Mouse (Mus musculus) CD4-positive, CD25-positive, alpha-beta regulatory T cell, adult 4 months (primary cell): ENCODE results near the gene Ppp1r14b. TPM values are rescaled to one million over a fixed set of nuclear protein-coding genes. Genes with fewer than 3 reads are reported as not detected.
"Not testable (repeated sequence)": the region's sequence is repeated elsewhere in the genome, so short reads cannot be mapped to it uniquely, and the experiment has no call there.

Experiments
- ATAC-seq: one replicate; pipeline ENCODE4 v1.8.0; 2017
- polyA plus RNA-seq, 2 experiments: library from polyadenylated mRNA; unstranded; fragments of 100-300 nt; shearing (Covaris generic); gene quantifications; one replicate each; pipeline ENCODE4 v1.2.1; 2017

Ppp1r14b gene
- polyA plus RNA-seq, 2 experiments from 2014 or later: 9.3 to 23.8 TPM

DNA sequence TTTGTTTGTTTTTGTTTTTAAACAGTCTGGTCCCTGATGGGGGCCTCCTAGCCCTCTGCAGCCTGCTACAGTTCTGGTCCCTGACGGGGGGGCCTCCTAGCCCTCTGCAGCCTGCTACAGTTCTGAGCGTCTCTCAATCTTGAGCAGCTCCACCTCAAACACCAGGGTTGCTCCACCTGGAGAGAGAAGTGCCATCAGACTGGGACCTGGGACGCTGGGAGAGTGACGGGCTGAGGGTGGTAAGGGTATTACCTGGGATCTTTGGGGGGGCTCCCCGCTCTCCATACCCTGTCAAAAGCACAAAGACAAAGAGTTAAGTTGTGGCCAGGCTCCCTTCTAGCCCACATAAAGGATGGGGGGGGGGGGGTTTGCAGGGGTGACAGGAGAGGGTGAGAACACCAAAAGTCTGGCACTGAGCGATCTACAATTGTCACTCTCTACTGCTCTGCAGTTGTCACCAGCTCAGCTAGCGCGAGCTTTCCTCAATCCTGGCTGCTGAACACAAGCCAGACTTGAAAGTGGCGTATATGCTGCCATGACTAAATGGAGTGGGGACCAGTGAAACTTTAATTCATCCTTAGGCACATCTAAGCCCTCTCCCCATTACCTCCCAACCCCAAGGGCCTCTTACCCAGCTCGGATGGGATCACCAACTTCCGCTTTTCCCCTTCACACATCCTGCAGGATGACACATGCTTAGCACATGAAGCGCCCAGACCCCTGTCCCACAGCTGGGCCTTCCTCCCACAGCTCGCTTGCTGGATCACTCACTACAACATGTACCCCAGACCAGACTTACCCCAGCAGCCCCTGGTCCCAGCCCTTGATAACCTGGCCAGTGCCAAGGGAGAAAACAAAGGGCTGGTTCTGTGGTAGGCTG is 3.2 kb downstream of the Ppp1r14b start:
- ATAC-seq: no peak

DNA sequence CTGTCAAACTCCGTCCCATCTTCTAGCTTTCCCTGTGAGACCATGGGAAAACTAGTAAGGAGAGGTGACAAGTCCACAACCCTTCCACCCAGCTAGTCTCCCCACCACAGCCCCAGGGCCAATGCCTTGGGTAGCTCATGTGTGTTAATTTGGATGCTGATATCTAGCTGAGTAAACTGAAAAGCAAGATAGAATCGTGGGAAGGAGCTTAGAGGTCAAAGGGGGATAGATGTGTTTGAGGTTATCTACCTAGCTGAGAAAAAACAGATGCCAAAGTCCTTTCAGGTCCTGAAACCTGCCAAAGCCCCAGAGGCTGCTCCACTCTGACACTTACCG is 3.8 kb downstream of the Ppp1r14b start:
- ATAC-seq: no peak

DNA sequence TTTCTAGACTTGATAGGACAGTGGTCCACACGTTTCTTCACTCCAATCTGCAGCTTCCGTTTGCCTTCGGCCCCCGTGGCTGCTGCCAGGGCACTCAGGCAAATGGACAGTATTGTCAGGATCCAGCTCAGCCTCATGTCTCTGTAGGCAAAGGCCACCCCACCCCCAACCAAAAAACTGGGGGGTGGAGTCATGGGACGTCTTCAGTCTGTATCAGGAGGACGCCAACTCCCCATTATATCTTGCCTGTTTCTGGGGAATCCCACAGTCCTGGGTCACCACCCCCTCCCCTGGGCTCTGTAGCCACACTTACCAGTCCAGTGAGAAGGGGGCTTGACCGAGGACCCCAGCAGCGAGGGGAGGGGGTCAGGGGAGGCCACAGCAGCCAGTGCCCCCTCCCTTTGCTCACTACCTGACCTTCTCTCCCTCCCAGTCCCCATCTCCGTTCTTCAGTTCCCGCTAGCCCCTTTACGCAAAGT is 4.3 kb downstream of the Ppp1r14b start:
- ATAC-seq: no peak

GRCm38 (mm10) chr19:6979486-6980380 is 5.0 kb downstream of the Ppp1r14b start:
- ATAC-seq: peak; percentile 80

DNA sequence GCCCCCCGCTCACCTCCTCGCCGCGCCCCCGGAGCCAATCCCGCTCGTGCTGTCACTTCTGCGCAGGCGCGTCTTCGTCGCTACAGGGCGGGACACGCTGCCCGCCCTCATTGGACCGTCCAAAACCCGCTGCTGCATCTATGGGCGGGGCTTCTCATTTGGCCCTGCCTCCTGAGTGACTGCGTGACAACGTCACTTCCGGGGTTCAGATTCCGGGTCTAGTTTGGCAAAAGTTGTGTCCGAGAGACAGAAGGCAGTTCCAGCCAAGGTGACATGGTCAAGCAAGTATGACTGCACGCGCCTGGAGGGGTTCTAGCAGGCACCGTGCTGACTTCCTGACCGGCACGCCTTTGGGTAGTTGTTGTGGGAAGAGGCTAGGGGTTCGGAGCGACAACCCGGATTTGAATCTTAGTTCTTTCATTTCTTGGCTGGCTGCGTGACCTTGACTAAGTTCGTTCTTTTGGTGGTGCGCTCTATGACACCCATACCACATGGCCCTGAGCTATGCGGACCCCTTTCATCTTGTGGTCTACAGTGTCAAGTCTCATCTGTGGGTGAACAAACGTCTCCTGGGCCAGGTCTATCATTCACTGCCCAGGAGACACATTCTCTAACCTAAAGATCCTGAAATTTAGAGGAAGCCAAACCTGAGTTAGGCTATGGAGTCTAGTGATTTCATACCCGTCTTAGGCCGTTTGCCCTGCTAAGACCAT is 5.8 kb downstream of the Ppp1r14b start, which contains the start of gene Fkbp2:
Gene Fkbp2, minus strand, starts transcription at position 121 of the 713 bp plus-strand sequence.
- peak; percentile 66 for ATAC-seq

GRCm38 (mm10) chr19:6981465-6981864 is 6.7 kb downstream of the Ppp1r14b start:
- no peak for ATAC-seq

DNA sequence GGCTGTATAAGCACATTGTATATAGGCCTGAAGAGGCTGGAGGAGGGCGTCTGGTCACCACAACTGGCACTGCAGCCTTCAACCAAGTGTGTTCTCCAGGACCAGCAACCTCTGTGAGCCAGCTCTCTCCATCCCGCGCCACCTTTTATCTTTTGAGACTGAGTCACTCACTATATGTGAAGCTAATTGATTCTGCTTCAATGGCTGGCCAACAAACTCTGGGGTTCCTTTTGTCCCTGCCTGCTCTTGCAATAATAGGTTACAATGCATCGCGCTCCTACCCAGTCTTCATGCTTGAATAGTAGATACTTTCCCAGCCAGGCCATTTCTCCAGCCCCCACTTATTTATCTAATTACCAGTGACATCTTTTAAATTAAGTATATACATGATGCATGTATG is 8.9 kb downstream of the Ppp1r14b start:
- no peak for ATAC-seq

- no peak for ATAC-seq
These were observed 10.5 kb downstream of the Ppp1r14b start for GRCm38 (mm10) chr19:6985300-6985699.

GRCm38 (mm10) chr19:6985951-6986708 is 11.4 kb downstream of the Ppp1r14b start:
- no peak for ATAC-seq

GRCm38 (mm10) chr19:6987061-6987903 is 12.5 kb downstream of the Ppp1r14b start, which contains the start of gene Vegfb:
Gene Vegfb, minus strand, starts transcription at chr19:6987651.
- peak; percentile 74 for ATAC-seq

GRCm38 (mm10) chr19:6987904-6988285 is 13.1 kb downstream of the Ppp1r14b start:
- no peak for ATAC-seq

DNA sequence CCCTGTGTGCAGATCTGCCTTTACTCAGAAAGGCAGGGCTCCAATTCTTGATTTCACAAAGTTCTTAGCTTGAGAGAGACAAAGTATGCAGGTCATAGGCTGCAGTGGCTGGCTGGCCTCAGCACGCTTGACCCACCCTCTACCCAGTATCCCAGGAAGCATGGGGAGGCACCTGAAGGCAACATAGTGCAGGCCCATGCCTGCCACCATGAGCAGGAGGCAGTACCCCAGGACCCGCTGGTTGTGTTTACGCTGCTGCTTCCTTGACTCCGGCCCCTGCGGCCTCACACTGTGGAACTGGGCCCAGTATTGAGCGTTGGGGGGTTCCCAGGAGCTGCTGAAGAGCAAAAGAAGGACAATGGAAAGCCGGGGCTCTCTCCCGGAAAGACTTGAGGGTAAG is 14.5 kb downstream of the Ppp1r14b start:
- no peak for ATAC-seq

- ATAC-seq: no peak
These were observed 15.9 kb downstream of the Ppp1r14b start for GRCm38 (mm10) chr19:6990712-6991111.

DNA sequence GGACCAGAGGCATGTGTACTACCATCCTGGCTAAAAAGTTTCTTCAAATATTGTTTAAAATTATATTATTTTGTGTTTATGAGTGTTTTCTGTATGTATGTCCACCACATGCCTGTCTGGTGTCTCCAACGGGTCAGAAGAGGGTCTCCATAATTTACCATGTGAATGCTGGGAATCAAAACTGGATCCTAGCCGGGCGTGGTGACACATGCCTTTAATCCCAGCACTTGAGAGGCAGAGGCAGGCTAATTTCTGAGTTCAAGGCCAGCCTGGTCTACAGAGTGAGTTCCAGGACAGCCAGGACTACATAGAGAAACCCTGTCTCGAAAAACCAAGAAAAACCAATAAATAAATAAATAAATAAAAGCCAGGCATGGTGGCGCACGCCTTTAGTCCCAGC is 16.4 kb downstream of the Ppp1r14b start:
- ATAC-seq: not testable (repeated sequence)

DNA sequence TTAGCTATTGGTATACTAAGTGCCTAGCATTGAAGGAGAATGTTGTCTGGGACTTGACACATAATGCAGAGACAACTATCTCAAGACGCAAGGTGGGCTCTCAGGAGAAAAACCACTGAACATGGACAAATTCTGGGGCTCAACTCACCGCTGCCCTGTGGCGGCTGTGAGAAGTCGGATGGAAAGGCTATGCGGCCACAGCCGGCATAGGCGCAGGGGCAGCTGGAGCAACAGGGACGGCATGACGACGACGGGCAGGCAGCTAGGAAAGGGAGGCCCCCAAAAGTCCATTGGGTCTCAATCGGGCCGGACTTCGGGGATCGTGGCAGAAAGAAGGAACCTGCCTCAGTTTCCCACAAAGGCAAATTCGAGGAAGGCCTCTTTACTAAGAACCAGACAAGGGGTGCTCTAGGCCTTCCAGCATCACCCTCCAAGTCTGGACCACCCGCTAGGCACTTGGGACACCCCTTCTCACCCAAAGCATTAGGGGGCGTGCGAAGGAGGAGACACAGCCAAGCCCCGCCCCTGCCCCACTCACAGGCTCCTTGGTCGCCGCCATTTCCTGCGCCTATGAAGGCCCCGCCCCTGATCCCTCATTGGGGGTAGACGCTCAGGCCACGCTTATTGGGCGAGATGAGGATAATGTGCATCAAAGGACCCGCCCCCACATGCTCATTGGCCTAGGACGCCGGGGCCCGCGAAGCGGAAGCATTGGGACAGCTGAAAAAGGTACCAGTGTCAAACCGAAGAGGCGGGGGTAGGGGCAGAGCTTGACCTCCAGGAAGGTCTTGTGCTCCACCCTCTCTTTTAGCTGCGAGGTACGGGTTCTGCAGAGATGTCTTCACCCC is 17.5 kb downstream of the Ppp1r14b start, which contains the start of gene Dnajc4:
Gene Dnajc4, minus strand, starts transcription at position 562 of the 848 bp plus-strand sequence.
- peak; percentile 97 for ATAC-seq

DNA sequence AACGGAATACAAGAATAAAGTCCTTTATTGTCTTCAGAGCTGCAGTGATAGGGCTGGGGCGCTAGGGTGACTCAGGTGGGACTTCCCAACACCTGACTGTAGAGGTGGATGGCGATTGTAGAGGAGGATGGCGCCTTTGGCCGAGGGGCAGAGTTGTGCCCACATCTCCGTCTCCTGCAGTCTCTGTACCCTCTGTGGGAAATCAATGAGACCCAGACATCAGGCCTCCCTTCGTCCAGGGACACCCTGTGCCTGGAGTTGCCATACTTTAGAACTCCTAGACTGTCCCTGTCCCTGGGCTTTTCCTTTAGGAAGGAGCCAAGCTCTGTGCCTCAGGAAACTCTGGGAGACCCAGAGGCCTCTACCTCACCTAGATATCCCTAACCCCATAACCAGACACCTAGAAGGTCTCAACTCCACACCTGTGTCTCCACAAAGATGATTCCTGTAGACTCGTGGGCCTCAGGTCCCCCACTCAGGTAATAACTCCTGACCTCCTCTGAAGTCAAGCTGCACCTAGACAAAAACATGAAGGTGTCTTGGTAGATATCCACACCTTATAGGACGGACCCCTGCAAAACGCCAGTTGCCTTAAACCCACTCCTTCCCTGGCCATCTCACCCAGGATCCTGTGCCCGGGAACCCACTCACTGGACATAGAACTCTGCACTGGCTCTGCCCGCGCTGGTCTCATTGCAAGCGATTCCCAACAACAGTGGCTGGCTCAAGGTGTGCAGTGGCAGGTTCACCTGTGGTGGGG is 18.4 kb downstream of the Ppp1r14b start:
- ATAC-seq: no peak

DNA sequence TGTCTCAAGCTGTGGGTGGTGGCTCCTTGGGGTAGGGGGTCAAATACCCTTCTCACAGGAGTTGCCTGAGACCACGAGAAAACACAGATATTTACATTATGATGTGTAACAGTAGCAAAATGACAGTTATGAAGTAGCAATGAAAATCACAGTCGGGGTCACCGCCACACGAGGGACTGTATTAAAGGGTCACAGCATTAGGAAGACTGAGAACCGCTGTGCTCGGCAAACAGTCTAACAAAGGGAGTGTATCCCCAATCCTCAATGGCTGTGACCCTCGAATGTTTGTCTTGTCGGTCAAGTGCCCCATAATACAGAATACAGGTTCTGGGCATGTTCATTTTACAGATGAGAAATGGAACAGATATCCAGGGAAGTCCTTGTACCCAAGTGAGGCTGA is 19.2 kb downstream of the Ppp1r14b start:
- ATAC-seq: no peak

DNA sequence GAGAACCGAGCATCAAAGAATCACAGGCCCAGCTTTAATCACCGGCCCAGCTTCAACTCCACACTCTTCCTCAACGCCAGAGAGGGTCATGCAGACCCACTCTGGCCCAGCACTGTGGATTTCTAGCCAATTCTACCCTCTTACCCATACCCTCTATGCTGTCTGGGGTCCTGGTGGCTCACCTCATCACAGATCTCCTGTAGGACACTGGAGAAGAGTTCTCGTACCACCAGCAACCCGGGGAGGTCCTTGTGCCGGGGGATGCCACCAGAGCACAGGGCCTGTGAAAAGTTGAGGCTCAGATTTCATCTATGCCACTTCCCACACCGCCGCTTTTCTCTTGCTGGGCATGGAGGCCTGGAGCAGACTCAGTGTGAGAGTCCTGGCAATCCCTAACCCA is 19.7 kb downstream of the Ppp1r14b start:
- no peak for ATAC-seq
